Mouse (Mus musculus): ENCODE data around the gene Ccdc88a.
"Not testable (repeated sequence)": the region's sequence is repeated elsewhere in the genome, so short reads cannot be mapped to it uniquely, and the experiment has no call there.

The Ccdc88a gene

DNA sequence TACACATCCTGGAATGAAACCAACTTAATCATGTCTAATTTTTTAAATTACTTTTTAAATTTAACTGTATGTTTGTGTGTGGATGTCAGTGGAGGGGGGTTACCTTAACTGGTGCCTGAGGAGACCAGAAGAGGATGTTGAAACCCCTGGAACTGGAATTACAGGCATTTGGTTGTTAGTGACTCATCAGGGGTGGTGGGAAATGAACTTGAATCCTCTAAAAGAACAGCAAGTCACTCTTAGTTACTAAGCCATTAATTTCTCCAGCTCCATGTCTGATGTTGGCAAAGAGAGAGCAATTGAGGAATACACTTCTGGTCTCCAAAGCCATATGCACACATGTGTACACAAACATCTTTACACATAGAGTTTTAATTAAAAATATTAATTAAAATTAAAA is 101.2 kb downstream of the Ccdc88a start:
- no peak for DNase-seq

DNA sequence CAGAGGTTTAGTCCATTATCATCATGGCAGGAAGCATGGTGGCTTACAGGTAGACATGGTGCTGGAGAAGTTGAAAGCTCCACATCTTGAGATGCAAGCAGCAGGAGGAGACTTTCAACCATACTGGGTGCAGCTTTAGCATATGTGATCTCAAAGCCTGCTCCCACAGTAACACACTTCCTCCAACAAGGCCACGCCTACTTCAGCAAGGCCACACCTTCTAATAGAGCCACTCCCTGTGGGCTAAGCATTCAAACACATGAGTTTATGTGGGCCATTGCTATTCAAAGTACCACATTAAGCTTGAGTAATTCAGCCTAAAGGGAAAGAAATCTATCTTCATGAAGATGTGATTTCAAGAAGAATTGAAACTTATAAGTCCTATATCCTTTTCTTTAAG is 119.7 kb downstream of the Ccdc88a start:
- no peak for DNase-seq

DNA sequence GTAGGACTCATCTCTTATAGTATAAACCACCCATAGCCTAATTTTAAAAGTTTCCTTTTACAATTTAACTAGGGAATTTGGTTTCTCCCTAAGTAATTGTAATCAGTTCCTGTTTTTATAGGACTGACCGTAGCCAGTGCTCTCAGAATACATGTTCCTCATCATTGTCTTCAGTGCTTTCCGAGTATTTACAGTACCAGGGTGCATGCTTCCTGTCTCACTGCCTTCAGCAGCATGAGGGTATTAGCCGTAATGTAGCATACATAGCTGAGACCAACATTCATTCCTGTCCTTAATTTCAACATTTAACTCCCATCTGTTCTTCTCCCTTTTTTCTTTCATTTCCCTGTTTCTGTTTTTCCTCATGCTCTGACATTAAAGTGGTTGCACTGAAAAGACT is 123.5 kb downstream of the Ccdc88a start:
- DNase-seq = no peak

DNA sequence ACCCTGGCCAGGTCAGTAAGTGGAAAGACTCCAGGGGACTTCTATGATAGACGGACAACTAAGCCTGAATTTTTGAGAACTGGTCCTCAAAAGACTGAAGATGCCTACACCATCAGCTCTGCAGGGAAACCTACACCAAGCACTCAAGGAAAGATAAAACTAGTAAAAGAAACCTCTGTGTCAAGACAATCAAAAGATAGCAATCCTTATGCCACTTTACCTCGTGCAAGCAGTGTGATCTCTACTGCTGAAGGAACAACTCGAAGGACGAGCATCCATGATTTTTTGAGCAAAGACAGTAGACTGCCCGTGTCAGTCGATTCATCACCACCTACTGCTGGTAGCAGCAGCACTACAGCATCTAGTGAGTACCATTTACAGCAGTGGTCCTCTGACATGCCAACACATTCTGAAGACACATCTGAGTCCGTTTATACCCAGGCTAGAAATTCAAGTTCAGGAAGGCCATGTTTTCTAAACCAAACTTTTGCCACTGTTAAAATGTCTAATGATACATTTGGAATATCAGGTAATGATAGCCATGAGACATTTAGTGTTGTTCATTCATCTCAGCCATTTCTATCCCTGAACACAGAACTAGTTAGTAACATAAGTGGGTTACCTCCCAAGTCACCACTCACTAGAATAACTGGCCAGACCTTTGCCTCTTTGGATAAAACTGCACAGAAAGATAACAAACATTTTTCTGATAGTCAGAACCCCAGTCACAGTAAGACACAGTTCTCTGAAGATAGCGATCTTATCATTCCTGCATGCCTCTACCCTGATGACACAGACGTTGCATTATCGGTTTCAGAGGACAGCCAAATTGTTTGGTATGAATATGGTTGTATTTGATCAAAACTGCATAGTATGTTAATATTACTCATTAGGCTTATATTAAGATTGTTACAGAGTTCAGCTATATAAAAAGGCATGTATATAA is 130.8 kb downstream of the Ccdc88a start:
- no peak for DNase-seq

DNA sequence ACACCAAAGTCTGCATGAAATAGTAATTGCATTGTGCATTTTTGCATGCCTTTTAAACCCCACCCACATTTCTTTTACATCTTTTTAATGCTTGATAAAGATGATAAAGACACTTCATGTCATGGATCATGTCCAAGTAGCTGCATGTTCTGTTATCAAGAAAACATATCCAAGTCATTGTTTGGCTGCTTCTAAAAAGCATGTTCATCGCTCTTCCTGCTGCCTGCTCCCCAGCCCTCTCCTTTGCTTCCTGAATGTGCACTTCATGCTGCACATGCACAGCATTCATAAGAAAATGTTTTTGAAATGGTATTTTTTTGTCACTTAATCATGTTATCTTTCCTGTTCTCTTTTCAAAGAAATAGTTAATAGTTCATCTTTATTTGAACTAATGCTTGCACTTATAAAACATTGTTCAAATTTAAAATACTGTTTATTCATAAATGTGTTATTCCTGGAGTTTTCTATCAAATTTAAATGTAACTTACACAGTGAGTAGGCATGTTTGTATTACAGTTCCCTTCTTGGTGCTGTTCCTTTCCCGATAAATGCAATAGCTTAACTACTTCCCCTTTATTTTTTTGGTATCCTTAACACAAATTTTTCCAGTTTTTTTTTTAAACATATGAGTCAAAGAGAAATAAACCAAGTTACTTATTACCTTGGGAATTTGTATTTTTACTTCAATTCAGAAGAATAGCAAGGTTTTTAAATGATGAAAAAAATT is 131.6 kb downstream of the Ccdc88a start:
- DNase-seq = no peak

DNA sequence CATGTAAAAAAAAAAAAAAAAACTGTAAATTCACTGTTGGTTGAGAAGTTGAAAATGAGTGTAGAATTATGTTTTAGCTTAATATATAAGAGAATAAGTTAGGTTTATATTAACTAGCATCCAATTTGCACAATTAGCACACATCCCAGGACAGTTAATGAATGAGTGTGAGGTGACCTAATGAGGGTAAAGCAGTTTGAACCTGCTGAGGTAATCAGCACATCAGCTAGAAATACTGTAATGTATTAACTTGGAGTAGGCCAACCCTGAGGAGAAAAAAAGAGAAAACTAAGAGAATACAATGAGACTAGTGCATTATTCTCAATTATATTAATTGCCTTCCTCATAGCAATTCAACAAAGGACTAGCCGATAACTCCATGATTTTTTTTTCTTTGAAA is 136.0 kb downstream of the Ccdc88a start:
- no peak for DNase-seq

DNA sequence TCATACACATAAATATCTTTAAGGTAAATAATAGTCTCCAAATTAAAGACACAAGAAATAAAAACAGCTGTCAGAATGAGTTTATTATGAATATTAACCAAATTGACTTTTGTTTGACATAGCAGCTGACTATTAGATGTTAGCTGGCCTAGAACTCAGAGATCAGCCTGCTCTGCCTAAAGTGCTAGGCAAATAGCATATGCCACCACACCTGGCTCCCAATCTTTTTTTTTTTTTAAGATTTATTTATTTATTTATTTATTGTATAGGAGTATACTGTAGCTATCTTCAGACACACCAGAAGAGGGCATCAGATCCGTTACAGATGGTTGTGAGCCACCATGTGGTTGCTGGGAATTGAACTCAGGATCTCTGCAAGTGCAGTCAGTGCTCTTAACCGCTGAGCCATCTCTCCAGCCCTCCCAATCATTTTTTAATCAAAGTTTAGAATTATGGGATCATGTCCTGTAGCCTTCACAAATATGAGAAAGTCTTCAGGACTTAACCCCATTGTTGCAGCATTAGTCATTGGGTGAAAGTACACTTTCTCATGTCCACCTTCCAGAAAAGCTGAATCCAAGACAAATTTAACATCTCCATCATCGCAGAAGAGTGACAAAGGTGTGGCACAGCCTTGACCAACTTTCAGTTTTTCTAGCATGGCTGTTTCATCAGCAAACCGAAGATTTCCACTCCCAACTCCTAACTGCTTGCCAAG is 139.5 kb downstream of the Ccdc88a start:
- DNase-seq = no peak

DNA sequence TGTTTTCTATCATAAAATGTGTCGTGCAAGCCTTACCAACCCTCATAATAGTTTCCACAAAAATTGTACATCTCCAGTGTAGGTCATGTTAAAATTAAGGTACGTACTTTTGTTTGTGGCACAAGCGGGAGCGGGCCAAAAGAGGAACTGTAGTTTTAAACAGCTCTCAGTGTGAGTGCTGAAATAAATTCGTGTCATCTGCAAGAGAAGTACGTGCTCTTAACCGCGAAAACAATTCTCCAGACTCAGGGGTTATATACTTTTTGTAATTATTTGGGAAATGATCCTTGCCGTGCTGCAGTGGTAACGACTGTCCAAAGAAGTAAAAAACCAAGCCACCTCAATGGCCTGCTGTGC is 140.8 kb downstream of the Ccdc88a start:
- DNase-seq = no peak

DNA sequence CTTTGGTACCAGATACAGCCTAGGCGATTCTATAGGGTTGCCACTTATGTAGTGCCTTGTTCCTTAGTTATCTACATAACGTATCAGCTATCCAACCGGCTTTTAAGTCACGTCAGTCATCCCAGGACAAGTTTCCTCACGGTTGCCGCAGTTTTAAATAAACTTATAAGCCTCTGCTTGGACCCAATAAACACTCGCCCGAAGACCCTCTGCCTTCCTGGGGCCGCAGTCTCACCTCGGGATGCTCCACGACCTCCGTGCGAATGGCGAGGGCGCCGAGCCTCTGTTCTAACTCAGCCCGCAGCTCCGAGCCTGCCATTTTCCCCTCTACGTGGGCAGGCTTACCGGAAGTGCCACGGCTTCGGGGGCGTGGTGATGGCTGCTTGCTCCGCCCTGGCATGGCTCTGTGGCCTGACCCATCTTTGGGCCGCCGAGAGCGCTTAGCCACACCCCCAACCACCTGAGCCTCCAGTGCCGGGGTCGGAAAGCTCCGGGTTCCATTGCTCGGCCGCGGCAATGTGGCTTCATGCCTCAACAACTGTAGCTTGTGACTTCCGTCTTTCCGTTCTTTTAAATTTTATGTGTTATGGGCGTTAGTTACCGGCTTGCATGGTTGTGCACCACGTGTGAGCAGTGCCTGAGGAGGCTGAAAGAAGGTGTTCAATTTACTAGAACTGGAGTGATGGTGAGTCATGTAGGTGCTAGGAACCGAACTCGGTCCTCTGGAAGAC is 141.4 kb downstream of the Ccdc88a start, which contains the start of gene Prorsd1:
Gene Prorsd1, minus strand, starts transcription at position 352 of the 731 bp plus-strand sequence.
- peak; percentile 86 to 89 for DNase-seq

DNA sequence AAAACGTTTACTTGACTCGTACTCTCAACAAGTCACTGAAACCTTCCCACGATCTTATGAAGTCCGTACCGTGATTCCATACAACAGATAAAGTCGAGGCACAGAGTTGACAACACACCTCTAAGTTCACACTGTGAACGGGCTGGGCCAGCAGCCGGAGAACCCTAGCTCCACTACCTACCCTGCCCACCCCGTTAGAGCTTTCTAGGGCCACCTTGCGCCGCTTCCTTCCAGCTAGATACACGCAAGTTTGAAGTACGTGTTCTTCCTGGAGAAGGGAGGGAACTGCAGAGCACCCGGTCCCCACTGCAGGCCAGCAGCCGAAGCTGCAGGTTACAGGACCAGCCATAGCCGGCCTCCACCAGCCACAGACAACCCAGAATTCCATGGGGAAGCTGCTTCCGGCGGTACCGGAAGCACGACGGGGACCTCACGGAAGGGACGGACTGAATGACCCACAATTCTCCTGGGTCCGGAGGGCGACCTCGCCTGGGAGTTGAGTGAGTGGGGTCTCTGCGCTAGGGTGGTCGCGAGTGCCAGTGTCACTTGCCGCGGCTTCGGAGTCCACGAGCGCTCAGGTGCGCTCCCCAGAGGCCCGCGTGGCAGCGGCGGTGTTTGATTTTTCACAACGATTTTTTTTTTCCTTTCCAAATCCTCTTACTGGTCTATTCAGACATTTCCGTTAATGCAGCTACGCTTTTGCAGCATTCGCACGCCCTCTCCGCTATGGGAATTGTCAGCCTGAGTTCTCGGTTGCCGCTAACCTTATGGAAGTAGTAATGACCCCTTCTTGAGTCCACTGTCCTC is 152.7 kb downstream of the Ccdc88a start, which contains the start of gene Mtif2:
Gene Mtif2, plus strand, starts transcription at position 421 of the 807 bp plus-strand sequence.
- DNase-seq = peak; percentile 41 to 49

DNA sequence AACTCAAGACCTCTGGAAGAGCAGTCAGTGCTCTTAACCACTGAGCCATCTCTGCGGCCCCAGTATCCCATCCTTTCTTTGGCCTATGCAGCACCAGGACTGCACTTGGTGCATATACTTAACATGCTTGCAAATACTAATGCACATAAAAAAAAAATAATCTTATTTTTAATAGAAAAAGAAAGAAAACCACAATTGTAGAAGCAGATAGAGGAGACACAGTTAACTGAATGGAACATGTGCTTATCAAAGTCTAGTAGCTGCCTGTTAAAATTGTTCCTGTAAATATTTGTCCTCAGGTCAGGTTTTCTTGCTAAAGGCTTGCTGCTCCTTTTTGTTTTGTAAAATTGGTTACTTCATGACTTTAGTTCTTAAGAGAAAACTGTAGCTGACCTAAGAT is 164.7 kb downstream of the Ccdc88a start:
- no peak for DNase-seq

DNA sequence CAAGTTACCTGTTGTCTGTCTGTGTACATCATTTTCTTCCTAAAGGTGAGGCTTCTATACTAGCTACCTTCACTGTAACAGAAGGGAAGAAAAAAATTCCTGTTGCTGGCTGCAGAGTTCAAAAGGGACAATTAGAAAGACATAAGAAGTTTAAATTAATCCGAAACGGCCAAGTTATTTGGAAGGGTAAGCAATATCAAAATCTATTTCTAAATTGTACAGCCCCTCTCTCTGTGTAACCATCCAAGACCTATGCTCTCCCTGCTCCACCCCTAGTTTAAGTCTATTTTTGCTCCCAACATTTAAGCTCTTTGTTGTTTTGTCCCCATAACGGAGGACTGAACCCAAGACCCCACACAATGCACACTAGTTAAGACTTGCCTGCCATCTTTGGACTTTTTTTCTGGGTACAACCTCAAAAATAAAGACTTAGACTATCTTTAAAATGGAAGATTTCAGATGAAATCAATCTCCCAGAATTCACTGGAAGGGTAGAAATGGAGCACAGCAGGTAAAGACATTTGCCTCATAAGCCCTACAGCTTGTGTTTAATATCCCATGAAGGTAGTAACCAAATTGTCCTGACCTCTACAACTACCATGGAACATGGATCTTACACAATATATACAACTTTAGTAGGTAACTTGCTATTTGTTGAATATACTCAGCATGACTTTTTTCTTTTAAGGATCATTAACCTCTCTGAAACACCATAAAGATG is 170.9 kb downstream of the Ccdc88a start:
- no peak for DNase-seq

DNA sequence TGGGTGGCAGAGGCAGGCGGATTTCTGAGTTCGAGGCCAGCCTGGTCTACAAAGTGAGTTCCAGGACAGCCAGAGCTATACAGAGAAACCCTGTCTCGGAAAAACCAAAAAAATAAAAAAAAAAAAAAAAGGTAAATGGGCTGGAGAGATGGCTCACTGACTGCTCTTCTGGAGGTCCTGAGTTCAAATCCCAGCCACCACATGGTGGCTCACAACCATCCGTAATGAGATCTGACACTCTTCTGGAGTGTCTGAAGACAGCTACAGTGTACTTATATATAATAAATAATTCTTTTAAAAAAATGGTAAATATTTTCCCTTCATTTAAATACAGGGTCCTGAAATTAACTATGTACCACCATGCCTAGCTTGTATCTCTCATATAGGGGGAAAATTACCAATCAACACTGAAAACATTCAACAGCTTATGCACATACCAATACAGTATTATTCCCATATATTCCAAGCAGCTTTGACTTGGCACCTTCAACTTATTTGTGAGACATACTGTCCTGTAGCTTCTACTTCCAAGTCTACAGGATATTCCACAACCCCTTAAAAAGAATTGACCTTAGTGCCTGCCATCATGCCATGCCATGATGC is 171.8 kb downstream of the Ccdc88a start:
- not testable (repeated sequence) for DNase-seq

DNA sequence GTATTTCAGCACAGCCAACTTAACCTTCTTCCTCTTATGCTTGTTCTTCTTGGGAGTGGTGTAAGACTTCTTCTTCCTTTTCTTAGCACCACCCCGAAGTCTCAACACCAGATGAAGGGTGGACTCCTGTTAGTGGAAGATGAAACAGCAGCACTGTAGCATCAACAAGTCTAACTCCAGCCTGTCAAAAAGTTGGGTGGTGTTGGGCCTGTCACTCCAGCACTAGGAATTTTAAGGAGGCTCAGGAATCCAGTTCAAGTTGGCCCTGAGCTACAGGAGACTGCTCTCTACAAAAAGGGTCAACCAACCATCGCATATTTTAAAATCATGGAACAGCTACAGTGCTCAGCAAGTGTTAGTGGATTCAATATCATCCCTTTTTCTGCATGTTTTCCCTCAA is 172.8 kb downstream of the Ccdc88a start:
- DNase-seq = not testable (repeated sequence)

DNA sequence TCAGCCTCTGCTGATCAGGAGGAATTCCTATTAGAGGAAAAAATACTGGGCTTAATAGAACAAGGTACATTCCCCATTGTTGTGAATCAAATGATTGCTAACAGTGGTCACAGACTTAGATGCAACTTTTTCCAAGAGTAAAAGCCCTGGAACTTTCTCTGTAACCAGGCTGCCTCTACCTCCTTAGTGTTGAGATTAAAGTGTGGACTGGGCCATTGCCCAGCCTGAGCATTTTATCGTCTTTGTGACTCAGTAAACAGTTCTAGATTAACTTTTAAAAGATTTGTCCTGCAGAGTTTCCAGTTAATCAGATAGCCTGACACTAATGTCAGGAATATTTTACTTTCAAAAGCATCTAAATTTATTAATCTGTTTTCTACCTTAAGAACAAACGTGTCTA is 173.3 kb downstream of the Ccdc88a start:
- no peak for DNase-seq

DNA sequence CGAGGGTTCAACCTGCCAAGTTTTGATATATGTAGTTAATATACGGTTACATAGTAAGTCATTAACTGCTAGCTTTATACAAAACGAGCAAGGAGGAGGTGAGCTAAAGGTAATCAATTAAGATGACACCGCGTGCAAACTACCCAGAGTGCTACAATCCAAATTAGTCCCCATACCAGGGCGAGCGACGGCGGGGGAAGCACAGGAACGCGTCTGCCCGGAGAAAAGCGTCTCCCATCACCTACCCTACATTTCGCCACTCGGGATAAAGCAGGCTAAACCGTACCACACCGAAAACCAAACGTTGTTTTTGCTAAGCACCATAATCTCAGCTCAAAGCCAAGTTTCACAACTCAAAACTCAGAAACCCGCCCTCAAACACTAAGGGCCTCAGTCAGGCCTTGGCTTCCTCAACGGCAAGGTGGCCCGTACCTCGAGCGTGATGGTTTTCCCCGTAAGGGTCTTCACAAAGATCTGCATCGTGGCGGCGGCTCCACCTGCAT is 173.8 kb downstream of the Ccdc88a start:
- DNase-seq = peak in 1 of 2 experiments; percentile 4

DNA sequence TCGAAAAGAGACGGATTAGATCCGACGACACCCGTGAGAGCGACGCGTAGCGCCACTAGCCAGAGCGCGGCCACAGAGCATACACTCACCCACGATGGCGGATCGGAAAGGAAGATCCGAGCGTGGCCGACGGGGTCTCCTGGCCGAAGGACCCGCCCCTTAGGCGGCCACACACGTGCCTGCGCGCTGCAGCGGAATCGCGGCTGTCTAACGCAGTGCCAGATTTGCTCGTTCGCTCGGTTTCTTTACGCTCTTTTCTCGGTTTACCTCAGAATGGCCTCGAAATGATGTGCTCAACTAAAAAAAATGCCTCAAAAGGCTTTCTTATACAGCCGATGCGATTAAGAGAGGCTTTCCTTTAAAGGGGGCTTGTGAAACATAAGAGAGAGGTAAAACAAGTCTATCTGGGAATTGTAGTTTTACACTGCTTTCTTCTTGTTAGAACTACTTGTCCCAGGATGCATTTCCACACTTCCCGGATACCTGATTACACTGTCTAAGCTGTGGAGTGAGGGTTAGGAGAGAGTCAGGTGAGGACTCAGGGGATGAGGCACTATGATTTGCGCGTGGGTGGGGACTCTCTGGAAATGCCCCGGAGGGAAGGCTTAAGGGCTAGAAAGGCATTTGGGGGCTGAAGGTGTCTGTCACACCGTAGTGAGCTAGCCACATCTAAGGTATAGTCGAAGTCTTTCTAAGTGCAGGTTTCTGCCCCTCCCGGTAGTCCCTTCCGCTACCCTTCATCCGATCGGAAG is 174.5 kb downstream of the Ccdc88a start, which contains the start of the genes Clhc1 and Rps27a:
Gene Clhc1, plus strand, starts transcription at position 199 of the 752 bp plus-strand sequence.
Gene Rps27a, minus strand, starts transcription at position 358 of the 752 bp plus-strand sequence.
- peak; percentile 78 to 86 for DNase-seq

DNA sequence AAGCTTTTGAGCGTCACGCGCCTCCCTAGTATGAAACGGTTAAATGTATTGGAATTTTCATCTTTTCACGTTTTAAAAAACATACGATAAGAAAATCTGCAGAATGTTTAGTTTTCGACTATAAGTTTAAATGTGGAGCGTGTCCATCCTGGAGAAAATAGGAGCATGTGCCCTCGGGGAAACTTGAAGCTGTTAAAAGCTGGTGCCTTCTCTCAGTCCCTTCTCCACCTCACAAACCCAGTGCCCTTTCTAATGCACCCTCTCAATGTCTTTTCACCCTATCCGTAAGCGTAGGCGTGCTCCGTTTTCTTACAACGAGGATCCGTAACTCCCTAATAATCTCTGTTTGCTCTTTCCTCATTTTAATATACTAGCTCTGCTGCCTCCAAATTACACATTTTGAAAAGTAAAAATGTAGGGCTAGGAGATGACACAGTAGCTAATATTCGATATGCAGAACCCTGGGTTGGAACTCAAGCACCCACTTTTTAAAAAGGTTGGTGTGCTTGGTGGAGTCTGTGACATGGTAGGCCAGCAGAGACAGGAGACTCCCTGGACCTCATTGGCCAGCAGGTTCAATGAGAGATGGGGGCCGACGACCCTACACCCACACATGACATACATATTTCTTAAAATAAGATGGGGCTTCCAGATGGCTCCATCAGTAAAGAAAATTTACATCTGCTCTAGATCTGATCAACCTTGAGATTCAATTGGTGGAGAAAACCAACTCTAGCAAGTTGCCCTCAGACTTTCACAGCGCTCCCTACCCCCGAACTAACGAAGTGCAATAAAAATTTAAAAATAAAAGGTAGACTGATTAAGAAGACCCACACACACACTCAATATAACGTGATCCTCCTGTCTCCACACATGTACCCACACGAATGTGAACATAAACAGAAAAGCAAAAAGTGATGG is 175.3 kb downstream of the Ccdc88a start:
- no peak for DNase-seq

Measured in thymus, adult 18-20 months (tissue).